Mouse (Mus musculus): ENCODE measurements around the gene Lin7c. TPM values are rescaled to one million over a fixed set of nuclear protein-coding genes. Genes with fewer than 3 reads are reported as not detected.

Gene Lin7c
- total RNA-seq, 2 experiments from 2014 or later, result 74.8 to 83.4 TPM

DNA sequence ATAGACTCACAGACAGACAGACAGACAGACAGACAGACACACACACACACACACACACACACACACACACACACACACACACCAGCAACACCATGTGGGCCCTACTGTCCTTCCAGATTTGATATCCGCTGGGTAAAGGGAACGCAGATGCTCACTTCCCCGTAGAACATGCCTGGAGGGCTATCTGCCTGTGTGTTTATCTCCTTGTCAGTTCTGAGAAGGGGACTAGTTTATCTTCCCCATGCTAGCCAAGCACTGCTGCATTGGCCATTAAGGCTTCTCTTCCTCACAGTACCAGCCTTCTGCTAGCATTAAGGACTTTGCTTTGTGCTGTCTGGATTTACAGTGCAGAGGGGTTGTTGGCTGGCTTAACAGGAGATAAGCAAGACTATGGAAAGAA, 38.6 kb downstream of the Lin7c start:
- DNase-seq (ENCODE audit: extremely low spot score in 1 of 2, low spot score in 2 of 2), result no peak
- no peak overlapping the region for H3K27ac ChIP-seq
- intact Hi-C loops (cut with DNase I), result no loop called here
- no peak for TF ChIP-seq CTCF (IDR thresholded peaks at IDR 0.05)
- H3K4me3 ChIP-seq, result no peak overlapping the region

DNA sequence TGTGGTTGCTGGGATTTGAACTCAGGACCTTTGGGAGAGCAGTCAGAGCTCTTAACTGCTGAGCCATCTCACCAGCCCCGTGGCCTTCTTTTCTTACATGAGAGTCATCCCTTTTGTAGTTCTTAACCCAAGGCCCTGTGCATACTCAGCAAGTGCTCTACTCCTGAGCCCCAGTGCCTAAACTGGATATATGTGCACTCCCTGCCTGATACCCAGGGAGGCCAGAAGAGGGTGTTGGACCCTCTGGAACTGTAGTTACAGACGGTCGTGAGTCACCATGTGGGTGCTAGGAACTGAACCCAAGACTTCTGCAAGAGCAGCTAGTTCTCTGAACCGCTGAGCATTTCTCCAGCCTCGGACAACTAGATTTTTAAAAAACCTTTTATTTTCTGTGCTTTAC, 39.7 kb downstream of the Lin7c start:
- intact Hi-C loops (cut with DNase I), result no loop called here
- no peak overlapping the region for H3K4me3 ChIP-seq
- TF ChIP-seq CTCF (IDR thresholded peaks at IDR 0.05), result no peak
- no peak for DNase-seq (ENCODE audit: extremely low spot score in 1 of 2, low spot score in 2 of 2)
- H3K27ac ChIP-seq, result no peak overlapping the region

DNA sequence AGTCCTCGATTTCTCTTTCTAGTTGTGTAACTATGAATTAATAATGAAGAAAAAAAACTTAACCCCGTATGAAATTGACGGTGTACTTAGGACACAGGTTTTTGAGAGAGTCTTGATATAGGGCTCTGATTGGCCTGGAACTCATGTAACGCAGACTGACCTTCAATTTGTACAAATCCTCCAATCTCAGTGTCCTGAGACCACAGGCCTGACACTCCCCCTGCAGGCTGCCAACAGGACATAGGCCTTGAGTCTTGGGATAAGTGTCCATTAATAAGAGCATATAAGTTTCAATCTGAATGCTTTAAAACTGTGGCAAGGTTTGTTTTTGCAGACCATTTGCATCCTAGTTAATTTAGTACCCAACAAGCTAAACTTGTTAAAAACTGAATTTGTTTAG, 40.1 kb downstream of the Lin7c start:
- intact Hi-C loops (cut with DNase I), result no loop called here
- no peak for DNase-seq (ENCODE audit: extremely low spot score in 1 of 2, low spot score in 2 of 2)
- TF ChIP-seq CTCF (IDR thresholded peaks at IDR 0.05), result no peak; the same call in 1 of the 2 replicates

DNA sequence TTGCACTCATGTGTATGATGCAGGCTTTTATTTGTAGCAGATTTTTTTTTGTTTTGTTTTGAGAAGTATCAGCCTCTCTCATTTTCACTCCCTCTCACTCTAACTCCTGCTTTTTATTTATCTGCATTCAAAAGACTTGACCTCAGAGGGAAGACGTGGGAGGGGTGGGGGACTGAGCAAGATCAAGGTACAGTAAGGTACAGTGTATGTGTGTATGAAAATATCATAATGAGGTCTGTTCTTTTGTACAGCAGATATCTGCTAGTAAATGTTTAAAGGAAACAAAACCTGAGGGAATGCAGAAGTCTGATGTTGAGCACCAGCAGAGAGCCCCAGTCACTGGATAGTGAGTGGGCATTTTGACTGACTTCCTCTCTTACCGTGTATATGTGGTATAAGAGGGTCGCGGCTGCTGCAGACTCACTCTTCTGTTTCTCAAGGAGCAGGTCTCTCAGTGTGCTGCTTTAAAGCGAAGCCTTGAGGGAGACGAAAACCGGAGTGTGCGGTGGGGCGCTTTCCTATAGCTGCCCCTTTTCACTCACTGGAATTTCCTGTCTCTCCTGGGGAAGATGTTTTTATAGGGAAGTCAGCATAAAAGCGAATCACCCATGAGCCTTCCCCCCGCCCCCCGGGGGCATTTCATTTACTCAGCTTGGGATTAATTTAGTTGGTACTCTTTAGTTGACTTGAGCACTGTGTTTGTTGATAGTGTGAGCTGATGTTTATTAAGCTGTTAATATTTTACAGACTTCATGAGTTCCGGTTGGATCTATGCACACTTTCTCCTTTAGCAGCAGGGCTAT, 41.5 kb downstream of the Lin7c start:
- intact Hi-C loops (cut with DNase I), result no loop called here
- H3K4me3 ChIP-seq, result no peak overlapping the region
- no peak overlapping the region for H3K27ac ChIP-seq
- no peak for TF ChIP-seq CTCF (IDR thresholded peaks at IDR 0.05)
- DNase-seq (ENCODE audit: extremely low spot score in 1 of 2, low spot score in 2 of 2), result no peak

More for the DNA sequence above, 40.1 kb downstream of the Lin7c start:
- H3K4me3 ChIP-seq, result no peak overlapping the region
- H3K27ac ChIP-seq, result no peak overlapping the region

DNA sequence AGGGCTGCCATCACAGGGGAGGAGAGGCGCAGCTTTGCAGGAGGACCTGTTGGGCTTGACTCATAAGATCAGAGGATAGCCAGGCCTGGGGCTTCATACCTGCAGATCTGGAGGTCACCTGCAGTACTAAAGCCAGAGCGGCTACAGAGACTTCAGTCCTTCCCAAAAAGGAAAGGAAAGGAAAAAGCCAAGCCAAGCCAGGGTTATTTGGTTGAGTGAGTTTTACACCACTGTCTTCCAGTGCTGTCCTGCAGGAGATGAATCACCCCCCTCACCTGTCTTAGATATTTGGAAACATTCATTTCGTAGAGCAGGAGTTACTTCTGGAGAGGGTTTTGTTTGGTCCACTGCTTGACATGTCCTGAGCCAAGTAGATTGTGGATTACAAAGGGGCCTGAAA, 42.5 kb downstream of the Lin7c start:
- Histone ChIP-seq H3K4me3 (no peak overlapping the region), H3K27ac (no peak overlapping the region)
- no peak for DNase-seq (ENCODE audit: extremely low spot score in 1 of 2, low spot score in 2 of 2)
- intact Hi-C loops (cut with DNase I), result no loop called here
- TF ChIP-seq CTCF (IDR thresholded peaks at IDR 0.05), result no peak

DNA sequence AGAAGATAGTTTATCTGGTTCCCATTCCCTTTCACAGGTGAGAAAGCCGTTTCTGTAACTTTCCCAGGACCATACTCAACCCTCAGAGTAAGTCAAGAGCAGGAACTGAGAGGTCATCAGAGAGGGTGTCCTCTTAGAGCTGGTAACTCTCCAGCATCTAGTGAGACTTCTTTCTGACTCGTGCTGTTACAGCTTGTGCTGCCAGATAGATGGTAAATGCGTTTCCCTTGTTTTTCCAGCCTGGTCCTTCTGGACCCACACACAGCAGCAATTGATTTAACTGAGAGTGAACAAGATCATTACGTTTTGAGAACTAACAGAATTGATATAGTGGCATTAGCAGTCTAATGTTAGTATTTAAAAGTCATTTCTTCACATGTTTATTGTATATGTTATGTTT, 43.4 kb downstream of the Lin7c start:
- Histone ChIP-seq H3K4me3 (no peak overlapping the region), H3K27ac (no peak overlapping the region)
- intact Hi-C loops (cut with DNase I), result no loop called here
- no peak for TF ChIP-seq CTCF (IDR thresholded peaks at IDR 0.05)
- DNase-seq (ENCODE audit: extremely low spot score in 1 of 2, low spot score in 2 of 2), result no peak

DNA sequence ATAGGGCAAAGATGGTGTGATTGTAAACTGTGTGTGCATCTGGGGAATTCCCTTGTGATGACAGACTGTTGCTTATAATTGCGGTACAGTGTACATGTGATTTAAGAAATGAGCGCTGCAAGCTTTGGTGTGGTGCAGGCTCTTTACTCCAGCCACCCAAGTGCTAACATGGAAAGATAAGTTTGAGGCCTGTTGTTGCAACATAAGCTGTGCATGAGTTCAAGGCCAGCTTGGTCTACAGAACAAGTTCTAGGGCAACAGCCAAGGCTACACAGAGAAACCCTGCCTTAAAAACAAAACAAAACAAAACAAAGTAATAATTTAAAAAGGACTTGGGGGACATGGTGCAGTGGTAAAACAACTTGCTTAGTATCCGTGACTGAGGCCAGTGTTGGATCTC, 44.5 kb downstream of the Lin7c start:
- Histone ChIP-seq H3K4me3 (no peak overlapping the region), H3K27ac (no peak overlapping the region)
- intact Hi-C loops (cut with DNase I), result no loop called here
- no peak for TF ChIP-seq CTCF (IDR thresholded peaks at IDR 0.05)
- no peak for DNase-seq (ENCODE audit: extremely low spot score in 1 of 2, low spot score in 2 of 2)

DNA sequence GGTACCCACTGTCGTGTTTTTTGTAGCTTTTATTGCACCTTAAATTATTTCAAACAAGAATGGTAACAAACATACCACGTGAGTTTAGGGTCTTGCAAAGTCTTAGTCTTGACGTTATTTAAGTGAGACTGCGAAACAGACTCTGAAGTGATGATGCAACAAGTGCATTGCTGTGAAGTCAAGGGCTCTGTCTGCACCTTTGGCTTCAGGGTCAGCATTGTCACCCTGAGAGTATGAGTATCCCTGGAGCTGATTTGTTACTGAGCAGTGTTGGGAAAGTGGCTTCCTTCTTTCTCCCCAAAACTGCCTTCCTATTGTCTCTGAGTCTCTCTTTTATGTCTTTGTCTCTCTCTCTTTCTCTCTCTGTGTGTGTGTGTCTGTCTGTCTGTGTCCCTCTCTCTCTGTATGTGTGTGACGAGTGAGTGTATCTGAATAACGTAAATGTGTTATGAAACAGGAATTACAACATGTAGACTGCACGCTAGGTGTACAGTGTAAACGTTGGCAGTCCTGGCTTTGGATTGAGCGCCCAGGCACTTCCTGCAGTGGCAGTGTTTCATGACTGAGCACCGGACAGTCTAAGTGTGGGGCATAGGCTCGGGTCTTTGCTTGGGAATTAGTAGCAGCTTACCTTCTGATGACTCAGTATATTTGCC, 45.2 kb downstream of the Lin7c start:
- H3K4me3 ChIP-seq, result no peak overlapping the region
- TF ChIP-seq CTCF (IDR thresholded peaks at IDR 0.05), result no peak
- no peak for DNase-seq (ENCODE audit: extremely low spot score in 1 of 2, low spot score in 2 of 2)
- intact Hi-C loops (cut with DNase I), result no loop called here
- H3K27ac ChIP-seq, result no peak overlapping the region

DNA sequence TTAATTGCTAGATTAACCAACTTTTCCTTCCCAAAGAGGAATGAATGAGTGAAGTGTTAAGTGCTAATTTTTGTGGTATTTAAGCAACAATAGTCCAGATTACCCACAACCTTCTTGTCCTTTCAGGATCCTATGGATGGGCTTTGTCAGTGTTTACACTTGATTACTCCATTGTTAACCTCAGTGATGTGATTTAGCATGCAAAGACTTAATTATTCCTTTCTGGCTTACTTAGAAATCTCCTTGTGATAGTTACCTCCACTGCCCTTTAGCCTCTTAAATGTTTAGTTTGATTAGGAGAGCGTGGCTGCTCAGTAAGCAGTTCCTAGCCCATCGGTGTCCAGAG, 45.7 kb downstream of the Lin7c start:
- no peak for TF ChIP-seq CTCF (IDR thresholded peaks at IDR 0.05)
- DNase-seq (ENCODE audit: extremely low spot score in 1 of 2, low spot score in 2 of 2), result no peak
- Histone ChIP-seq H3K27ac (no peak overlapping the region), H3K4me3 (no peak overlapping the region)
- intact Hi-C loops (cut with DNase I), result no loop called here

DNA sequence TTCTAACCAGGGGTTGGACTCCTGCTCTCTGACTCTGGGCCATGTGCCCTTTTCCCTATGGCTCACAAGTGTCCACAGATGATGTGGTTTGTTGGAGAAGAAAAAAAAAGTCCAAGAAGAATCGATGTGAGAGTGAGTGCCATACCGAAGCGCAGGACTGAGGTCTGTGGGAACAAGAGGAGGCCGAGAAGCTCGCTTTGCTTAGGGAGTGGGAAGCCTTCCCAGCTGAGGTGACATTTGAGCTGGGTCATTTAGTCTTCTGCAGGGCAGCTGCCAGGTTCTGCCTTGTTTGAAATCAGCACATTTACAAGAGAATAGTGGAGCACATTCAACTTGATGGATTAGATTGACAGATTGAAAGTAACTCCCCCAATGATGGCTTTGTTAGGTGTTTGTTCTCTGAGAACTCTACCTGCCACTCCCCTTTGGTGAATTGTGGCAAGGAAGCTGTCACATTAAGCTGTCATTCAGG, 51.4 kb downstream of the Lin7c start:
- Histone ChIP-seq H3K27ac (no peak overlapping the region), H3K4me3 (no peak overlapping the region)
- no peak for DNase-seq (ENCODE audit: extremely low spot score in 1 of 2, low spot score in 2 of 2)
- intact Hi-C loops (cut with DNase I), result no loop called here
- TF ChIP-seq CTCF (IDR thresholded peaks at IDR 0.05), result no peak

DNA sequence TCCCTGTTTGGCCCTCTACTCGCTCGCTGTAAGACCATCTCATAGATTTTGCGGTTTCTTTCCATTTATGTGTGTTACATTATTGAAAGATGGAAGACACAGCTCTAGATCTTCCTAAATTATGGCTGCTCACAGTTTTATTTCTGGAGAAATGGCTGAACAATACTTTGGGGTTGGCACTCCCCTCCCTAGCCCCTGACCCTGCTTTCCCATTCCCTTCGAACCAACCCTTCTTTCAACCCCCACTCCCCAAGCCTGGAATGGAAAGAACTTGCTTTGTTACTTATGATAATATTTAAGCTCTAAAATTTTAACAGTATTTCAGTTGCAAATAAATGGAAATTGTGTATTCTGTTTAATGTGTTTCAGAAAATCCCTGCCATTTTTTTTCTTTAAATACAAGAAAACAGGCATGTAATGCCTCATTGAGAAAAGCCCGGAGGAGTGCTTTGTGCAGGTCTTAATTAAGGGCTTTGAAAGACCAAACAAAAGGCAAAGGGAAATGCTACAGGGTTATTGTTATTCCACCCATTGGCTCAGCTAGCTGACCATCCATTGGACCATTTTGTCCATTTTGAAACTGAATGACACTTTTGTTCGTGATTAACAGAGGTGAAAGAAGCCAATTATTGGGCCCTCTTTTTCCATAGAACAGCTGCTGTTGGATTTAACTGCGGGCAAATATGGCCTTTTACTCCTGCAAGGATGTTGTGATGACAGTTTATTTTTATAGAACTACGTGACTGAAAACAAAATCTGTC, 52.3 kb downstream of the Lin7c start:
- intact Hi-C loops (cut with DNase I), result no loop called here
- no peak overlapping the region for H3K4me3 ChIP-seq
- no peak for DNase-seq (ENCODE audit: extremely low spot score in 1 of 2, low spot score in 2 of 2)
- H3K27ac ChIP-seq, result no peak overlapping the region
- TF ChIP-seq CTCF (IDR thresholded peaks at IDR 0.05), result no peak

DNA sequence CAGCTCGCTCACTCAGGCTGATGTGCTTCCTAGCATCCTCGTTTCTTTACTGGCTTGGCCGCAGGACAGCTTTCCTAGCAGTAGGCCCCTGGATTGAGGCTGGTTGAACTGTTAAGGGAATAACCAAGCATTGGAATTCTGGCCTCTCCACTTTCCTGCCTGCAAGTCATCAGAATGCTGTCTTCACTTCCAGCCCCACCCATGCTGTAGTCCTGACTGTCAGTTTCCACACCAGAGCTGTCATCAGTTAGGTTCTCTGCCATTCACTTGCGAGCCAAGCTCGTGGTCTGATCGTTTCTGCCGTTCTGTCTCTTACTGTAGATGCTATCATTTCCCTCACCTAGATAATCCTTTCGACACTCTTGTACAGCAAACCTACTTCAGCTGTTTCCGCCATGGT, 54.3 kb downstream of the Lin7c start:
- no peak for TF ChIP-seq CTCF (IDR thresholded peaks at IDR 0.05)
- no peak overlapping the region for H3K4me3 ChIP-seq
- no peak overlapping the region for H3K27ac ChIP-seq
- DNase-seq (ENCODE audit: extremely low spot score in 1 of 2, low spot score in 2 of 2), result no peak
- intact Hi-C loops (cut with DNase I), result no loop called here

Data from left cerebral cortex, adult 2 months (tissue).